Mouse (Mus musculus) kidney, postnatal 4 days (tissue): ENCODE measurements around the gene Nt5m.

ENCODE experiments used
- DNase-seq, 2 experiments: peaks; one replicate each; pipeline ENCODE4 v3.0.0; 2021; ENCODE audit warnings: mixed read lengths in 2 of 2

Gene Nt5m

GRCm38 (mm10) chr11:59839459-59840126, 346 bp downstream of the Nt5m start, which contains the start of gene Cops3:
Gene Cops3, minus strand, starts transcription at chr11:59839838.
- DNase-seq = peak; percentile 96 to 98

GRCm38 (mm10) chr11:59846311-59846710, 7.1 kb downstream of the Nt5m start:
- DNase-seq = no peak

- peak; percentile 55 to 71 for DNase-seq
Measured at GRCm38 (mm10) chr11:59847131-59847530, 7.9 kb downstream of the Nt5m start.

DNA sequence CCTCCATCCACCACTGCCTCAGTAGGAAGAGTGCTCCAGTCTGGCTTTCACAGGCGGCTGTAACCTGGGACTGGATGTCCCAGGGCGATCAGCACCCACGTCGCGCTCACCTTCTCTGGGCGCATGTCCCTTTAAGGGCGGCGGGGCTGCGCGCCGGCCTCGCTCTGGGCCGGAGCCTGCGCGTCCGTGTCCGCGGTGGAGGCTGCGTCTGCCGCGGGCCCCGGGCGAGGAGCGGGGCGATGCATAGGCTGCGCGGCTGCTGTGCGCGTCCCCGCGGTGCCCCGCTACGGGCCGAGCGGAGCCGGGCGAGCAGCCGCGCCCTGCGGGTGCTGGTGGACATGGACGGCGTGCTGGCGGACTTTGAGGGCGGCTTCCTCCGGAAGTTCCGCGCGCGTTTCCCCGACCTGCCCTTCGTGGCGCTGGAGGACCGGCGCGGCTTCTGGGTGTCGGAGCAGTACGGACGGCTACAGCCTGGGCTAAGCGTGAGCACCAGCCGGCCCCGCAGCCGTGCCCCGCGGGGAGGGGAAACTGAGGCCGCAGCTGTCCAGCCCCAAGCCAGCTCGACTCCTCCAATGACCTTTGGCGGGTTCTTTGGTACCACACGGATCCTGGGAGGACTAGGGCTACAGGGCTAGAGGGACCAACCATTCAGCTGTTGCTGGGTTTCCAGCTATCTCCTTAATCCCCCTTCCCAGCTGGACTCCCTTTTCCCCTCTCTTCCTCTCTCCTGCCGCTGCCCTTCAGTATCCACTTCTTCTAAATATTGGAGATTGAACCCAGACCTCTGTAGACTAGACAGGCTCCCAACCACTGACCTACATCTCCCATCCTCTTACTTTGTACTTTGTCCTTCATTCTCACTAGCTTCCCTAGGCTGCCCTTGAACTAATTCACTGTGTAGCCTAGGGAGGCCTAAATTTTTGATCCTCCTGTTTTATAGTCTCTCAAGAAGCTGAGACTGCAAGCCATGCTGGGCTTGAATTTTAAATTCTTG, 8.9 kb downstream of the Nt5m start:
- peak; percentile 86 to 90 for DNase-seq

DNA sequence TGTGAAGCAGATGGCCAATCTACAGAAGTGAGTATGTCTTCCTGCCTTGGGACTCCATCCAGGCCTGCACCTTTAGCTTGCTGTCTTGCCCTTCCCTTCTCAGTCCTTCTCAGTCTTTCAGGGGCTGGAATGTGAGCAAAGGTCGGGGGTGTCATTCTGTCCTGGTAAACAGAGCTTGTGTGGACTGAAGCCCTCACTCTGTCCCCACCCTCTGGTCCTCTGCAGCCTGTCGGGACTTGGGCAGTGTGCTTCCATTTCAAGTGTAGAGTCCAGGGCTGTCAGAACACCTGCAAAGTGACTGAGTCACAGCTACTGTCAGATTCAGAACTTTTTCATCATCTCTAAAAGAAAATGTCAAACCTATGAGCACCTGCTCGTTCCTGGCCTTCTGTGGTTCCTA, 13.6 kb downstream of the Nt5m start:
- DNase-seq = no peak

DNA sequence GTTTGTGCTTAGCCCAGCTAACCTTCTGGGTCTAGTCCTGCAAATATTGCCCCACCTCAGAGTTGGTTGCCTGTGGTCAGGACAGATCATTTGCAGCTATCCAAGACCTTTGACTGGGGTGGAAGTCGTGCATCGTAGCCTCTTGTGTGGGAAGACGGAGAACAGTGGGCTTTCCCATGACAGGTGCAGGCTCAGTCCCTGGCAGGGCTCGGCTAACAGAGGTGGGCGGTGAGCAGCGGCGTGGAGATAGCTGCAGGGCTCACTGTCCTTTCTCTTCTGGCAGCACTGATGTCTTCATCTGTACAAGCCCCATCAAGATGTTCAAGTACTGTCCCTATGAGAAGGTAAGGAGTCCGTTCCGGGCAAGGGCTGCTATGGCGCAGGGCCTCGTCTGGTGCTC, 21.2 kb downstream of the Nt5m start:
- DNase-seq = no peak

GRCm38 (mm10) chr11:59864316-59864715, 25.1 kb downstream of the Nt5m start:
- DNase-seq = no peak

- DNase-seq = no peak
Measured at GRCm38 (mm10) chr11:59872124-59872523, 32.9 kb downstream of the Nt5m start.

GRCm38 (mm10) chr11:59880031-59880430, 40.8 kb downstream of the Nt5m start:
- peak; percentile 88 to 89 for DNase-seq

GRCm38 (mm10) chr11:59885217-59885986, 46.2 kb downstream of the Nt5m start:
- DNase-seq = peak; percentile 54 to 70

DNA sequence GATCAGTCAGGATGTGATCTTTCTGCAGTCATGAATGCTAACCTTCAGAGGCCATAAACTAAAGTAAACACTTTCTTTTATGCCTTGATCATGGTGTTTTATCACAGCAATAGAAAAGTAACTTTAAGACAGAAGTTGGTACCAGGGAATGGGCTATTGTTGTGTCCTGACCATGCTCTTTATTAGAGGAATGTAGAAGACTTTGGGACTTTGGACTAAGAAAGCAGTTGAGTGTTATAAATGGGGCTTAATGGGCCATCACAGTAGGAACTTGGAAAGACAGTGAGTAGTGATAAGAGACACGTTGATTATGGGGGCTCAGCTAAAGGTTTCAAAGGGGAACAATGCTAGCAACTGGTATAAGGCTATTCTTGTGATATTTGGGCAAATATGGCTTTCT, 47.7 kb downstream of the Nt5m start:
- no peak for DNase-seq

DNA sequence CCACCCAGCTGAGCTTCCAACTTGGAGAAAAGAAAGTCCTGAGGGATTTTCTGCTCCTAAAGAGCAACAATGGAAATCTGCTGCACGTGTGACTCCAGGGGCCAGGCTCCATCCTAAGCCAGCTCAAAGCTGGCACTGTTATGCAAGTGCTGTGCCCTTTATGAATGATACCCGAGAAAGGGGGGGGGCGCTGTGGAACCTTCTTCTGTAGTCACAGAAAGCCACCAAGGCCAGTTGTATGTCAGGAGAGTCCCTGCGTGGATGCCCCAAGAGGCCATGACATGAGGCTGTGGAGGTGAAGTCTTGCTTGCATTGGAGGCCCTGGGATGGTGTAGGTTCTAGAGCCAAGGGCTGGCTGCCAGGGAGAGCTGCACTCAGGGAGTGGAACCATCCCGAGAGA, 48.9 kb downstream of the Nt5m start:
- DNase-seq = no peak

GRCm38 (mm10) chr11:59891854-59892253, 52.6 kb downstream of the Nt5m start:
- no peak for DNase-seq

DNA sequence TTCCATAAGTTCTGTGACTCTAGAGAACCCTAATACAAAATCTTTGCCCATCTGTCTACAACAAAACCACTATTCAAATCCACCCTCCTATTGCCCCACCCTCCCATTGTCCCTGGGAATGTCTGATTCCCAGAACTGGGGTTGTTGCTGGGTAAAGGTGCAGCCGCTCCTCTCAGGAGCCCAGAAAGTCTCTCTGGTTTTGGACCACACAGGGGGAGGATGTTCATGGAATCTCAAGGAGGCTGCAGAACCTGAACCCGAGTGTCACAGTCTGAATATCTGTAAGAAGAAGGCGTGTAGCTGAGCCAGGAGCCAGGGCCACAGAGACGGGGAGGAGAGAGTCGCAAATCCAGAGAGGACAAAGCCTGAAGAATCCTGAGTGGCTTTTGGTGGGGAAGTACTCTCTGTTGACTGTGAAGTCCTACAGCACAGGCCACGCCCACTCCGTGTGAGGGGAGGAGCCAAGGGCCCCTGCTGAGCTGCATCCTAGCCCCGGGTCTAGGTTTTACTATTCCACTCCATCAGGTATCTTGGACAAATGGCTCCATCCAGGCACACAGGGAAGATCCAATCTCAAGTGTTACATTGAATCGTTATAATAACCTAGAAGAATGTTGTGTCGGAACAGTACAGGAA, 54.0 kb downstream of the Nt5m start:
- DNase-seq = peak; percentile 50 to 62

DNA sequence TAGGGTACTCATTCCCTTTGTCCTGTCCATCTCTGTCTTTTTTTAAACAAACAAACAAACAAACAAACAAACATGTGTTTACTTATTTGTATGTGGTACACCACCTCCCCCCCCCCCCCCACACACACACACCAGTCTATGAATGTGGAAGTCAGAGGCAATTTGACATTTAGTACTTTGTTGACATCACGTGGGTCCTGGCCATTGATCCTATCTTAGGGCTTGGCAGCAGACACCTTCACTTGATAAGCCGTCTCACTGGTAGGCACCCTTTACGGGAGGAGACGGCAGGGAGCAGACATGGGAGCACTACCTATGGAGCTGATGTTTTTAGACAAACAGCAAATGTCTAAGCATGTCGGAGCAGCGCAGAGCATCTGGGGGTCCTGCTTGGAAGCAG, 55.7 kb downstream of the Nt5m start:
- DNase-seq = no peak

DNA sequence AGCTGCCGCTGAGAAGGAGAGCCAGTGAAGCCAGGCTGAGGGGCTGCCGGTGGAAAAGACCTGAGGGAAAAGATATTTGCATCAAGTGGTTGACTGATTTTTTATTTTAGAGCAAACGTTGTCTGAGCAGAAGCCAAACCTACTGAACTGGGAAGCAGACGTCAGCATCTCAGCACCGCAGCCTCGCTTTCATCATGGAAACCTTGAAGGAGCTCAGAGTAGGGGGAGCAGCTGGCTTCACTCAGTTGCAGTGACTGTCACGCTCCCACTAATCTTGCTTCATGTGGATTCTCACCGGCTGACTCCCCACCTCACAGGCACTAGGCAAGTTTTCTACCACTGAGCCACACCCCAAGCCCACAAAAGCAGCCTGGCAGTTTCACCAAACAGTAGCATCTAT, 56.1 kb downstream of the Nt5m start:
- peak; percentile 63 to 67 for DNase-seq

DNA sequence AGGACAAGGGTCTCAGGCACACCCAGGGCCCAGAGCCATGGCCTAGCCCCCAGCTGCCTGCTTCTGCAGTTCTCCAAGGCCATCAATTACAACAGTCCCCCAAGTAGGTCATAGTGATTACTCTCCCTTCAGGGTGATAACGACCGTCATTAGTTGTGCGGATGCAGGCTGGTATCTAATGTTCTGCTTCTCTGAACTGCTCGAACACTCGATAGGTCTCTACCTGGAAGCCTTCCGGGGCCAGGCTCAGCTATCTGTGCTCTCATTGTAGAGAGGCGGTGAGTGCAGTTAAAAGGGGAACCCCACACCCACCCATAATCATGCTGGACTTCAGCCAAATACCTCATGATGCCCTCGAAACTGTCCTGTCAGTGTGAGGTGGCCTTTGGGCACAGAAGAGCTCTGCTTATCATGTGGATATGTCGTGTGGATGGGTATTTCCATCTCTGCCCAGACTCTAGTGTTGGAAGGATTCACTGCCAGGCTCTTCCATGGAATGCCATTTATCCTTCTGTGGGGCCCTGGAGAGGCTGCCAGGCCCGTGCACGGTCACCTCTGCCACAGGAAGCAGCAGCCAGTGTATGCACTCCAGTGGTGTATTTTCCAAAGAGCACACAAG, 58.8 kb downstream of the Nt5m start:
- no peak for DNase-seq

- peak; percentile 32 to 55 for DNase-seq
Measured at GRCm38 (mm10) chr11:59899711-59900685, 60.8 kb downstream of the Nt5m start.

GRCm38 (mm10) chr11:59900995-59901394, 61.7 kb downstream of the Nt5m start:
- DNase-seq = no peak

DNA sequence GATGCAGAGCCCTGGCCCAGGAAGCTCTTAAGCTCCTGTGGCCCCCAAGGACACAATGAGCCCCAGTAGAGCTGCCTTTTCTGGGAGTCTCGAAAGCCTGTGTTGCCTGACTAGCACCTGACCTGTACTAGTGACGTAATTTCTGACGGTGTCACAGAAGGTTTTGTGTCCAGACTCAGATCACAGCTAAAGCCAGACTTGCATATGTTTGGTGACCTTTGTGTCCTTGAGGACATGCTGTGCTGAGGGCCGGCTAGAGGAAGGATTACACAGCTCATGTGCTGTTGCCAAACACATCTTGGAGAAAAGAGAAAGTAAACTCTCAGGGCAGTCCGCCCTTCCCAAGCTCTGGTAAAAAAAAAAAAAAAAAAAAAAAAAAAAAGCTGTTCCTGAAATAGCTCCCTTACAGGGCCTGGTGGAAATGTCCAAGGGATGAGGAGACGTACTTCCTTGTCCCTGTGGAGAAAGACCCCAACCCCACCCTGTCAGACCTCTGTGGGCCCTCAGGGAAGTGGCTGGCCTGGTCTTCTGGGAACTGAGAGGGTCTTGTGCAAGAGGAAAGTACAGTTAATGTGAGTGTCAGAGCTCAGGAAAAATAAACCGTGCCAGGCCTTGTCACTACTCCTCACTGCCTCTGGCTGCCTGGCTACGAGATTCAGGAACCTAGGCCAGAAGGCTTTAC, 62.9 kb downstream of the Nt5m start:
- DNase-seq = peak in 1 of 2 experiments; percentile 35
